Mouse (Mus musculus) heart, postnatal 0 days (tissue): ENCODE data around the gene Cmip.

ENCODE experiments used
- CTCF ChIP-seq: IDR thresholded peaks from 2 replicates; pipeline ENCODE4 v1.5.1; 2016; ENCODE audit warnings: antibody characterized with exemption, control low read depth, low read depth
- EP300 ChIP-seq: IDR thresholded peaks from 2 replicates; pipeline ENCODE4 v1.6.1; 2016; ENCODE audit warnings: antibody characterized with exemption, low read depth

DNA sequence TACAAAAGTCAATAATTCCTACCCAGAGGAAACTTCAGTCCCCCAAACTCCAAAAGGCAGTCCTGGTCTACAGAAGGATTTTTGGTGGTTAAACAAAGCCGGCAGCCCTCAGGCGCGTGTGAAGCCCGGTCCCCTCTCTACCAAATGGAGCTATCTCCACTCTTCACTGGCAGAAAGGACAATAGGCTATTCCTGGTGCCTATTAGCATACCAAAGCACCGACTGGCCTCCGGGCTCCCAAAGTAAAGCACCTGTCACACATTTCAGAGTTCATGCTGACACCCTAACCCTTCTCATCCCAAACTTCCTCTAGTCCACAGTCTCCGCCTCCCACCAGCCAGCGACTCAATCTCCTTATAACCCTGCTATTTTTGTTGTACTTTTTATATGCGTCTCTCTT lies 236.7 kb downstream of the Cmip start:
- TF ChIP-seq CTCF (no peak), EP300 (no peak)
